Mouse (Mus musculus): ENCODE measurements around the gene Calcrl.

Gene Calcrl

GRCm38 (mm10) chr2:84316185-84316805 lies 108.9 kb downstream of the Calcrl start:
- DNase-seq (ENCODE audit: low spot score): no peak

- DNase-seq (ENCODE audit: low spot score): no peak
Observed at GRCm38 (mm10) chr2:84296517-84296916, 128.7 kb downstream of the Calcrl start.

- no peak for DNase-seq (ENCODE audit: low spot score)
Observed at GRCm38 (mm10) chr2:84295068-84295467, 130.1 kb downstream of the Calcrl start.

- no peak for DNase-seq (ENCODE audit: low spot score)
Observed at GRCm38 (mm10) chr2:84294611-84295010, 130.6 kb downstream of the Calcrl start.

GRCm38 (mm10) chr2:84292351-84293000 lies 132.7 kb downstream of the Calcrl start:
- DNase-seq (ENCODE audit: low spot score): no peak

GRCm38 (mm10) chr2:84288940-84289557 lies 136.2 kb downstream of the Calcrl start:
- DNase-seq (ENCODE audit: low spot score): no peak

All from spleen, adult 12 weeks (tissue).